Mouse (Mus musculus) gastrocnemius, postnatal 10 days (tissue): ENCODE measurements at regions not wholly inside any gene's neighbourhood (a gene's known extent, or its start where the extent isn't known, plus 50 kb on each side); places are given as distances from the start of the nearest gene placed in this dataset.
"Not testable (repeated sequence)": the region's sequence is repeated elsewhere in the genome, so short reads cannot be mapped to it uniquely, and the experiment has no call there.

Experiments used
- DNase-seq: peaks from one replicate; pipeline ENCODE4 v3.0.0; 2021; ENCODE audit warnings: mixed read lengths

DNA sequence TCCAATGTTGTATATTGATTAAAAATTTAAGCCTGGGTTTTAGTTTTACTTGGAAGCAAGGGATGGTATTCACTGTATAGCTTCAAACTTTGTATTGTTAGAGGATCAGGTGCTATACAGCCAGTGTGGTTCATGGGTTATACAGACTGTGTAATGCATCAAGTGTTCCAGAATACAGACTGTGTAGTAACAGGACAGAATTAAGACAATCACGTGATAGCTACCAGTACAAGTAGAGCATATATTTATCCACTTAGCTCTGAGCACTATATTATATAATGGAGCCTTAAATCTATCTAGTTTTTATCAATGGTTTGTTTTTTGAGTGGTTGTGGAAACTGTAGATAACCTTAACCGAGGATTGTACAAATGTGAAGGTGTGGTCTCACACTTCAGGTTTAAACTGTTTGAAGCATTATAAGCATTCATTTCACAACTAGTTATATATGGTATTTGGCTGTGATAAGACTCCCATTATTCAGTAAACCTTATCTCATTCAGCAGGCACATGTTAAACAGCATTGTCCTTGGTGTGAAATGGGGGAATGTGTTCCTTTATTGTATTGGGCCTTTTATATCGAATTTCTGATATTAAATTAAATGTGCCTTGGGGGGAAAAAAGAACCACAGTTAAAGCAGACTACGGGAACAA, 256.3 kb upstream of the Sdr16c6 start:
- DNase-seq = no peak

DNA sequence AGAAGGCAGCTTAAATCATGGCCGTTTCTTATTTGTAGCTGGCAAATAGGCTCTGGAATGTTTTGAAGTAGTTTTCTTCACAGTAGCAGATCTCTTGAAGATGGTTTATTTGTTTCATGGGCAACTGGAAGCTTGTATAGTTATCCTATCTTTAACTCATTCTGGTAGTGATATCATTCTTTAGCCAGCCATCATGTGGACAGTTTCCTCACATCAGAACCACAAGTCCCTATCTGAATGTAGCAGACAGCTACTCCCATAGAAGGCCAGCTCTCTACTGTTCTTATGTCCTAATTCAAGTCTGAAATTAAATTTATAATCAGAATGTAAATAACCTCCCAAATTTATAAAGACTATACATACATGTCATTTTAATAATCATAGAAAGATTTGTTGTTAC, 253.8 kb upstream of the Sdr16c6 start:
- no peak for DNase-seq

DNA sequence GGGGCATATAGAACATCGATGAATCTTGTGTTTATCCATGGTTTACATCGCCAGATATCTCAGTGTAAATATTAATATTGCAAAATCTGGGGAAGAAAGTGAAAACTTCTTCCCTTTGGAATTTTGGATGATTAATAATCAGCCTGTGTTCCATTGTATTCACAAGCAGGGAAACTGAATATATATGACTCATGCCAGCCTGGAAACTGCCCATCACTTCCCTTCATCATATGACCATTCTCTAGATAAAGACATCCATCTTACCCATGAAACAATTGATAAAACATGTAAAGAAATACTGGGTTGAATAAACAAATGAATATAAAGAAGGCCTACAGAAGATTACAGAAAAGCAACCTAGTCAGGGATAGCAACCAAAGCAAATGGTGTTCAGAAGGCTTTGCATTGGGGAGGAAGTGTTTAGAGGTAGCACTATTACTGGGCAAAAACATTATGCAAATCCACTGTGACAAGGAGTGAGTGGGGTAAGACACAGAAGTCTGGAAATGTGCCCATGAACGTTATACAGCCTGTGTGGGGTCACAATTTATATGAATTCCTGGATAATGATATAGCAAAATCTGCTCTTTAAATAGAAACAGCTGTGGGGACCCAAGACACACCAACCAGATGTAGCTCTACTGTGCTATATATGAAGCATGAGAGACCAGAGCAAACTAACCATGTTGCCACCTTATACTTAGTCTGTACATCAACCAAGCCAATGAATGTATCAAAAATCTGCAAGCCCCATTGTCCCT, 238.5 kb upstream of the Sdr16c6 start:
- no peak for DNase-seq

DNA sequence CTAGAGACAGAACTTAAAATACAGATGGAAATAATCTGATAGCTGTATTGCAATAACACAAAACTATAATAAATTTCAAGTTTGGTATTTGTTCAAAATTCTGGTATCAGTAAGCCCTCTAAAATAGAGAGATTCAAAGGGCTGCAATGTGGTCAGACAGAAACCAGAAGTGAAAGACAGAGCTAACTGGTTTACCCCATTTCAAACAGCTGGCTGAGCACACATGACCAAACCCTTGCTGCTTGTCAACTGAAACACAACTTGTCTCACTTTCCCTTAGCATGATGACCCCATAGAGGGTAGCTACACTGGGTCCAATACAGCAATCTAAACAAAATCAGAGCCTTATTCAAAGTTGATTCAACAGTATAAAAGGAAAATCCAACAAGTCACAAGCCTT, 234.2 kb upstream of the Sdr16c6 start:
- DNase-seq = no peak

DNA sequence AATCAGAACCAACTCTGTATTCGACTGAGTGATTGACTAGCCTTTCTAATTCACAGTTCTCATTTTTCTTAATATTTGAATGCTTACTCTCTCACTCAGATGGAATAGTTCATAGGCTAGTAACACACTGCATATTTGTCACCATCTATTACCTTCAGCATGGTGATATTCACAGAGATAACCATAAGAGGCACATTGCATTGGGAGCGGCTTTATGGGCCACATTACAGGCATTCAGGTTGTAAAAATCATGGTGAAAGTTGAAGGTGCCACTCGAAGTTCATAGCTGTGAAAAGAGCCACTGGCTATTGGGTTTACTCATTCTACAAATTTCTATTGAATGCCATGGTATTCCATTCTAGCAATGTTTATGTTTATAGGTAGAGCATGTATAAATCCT, 229.6 kb upstream of the Sdr16c6 start:
- no peak for DNase-seq

DNA sequence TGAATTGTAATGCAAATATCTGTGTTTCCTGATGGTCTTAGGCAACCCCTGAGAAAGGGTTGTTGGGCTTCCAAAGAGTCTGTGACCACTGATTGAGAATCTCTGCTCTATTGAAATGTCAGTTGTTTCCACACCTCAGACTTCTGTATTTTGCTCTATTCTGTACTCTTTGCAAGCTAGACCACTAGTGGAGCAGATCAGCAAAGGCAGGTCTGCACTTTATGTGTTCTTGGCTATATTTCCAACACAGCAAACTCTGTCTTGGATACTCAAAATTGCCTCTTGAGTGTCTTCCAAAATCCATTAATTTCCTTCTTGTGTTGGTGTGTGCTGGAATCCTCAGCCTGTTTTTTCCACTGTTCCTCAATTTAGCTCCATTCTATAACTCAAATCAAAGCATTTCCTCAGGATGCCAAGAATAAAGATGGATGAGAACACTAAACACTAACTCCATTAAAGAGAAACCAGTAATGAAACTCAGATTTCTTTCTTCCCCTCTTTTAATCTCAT, 228.5 kb upstream of the Sdr16c6 start:
- no peak for DNase-seq

DNA sequence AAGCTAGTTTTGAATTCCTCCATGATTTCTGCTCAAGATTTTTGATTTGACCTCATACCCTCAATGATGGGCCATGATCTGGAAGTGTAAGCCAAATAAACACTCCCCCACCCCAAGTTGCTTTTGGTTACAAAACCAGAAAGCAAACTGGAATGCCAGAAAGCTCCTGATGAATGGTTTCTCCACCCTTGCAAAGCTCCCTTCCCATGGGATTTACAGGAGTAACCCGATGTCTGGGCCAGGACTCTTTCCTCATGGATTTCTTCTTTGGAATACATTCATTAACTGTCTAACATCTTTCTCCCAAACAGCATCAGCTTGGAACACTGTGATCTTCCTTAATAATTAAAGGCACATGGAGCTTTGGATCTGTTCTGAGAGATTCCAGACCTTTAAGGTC, 227.3 kb upstream of the Sdr16c6 start:
- no peak for DNase-seq

DNA sequence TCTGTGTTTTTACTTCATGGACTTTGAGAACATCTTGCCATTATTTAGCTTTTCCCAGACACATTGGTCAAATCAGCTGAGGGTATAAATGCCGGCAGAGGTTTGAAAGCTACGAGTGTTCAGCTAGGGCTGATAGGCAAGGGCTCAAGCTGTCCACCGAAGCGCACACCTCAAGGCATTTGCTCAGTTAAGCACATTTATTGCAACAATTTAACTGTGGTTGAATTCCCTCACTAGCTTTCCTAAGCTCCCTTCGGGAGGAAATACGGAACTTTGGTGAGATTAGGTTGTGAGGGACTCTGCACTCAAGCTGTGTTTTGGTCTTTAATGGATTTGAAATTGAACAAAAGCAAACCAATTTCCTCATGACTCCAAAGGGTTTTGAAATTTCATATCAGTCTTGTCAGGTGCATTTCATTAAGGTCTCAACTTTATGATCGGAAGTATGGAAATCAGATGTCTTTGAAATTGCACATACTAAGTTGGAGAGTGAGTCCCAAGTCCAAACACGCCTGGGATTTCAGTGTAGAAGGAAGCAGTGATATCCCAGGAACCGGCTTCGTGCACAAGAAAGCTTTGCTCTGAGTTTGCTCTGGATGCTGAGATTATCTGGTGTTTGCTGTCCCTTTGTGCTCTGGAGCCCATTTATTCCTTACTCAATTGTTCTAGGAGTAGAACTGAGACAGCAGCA, 223.0 kb upstream of the Sdr16c6 start:
- DNase-seq = no peak

DNA sequence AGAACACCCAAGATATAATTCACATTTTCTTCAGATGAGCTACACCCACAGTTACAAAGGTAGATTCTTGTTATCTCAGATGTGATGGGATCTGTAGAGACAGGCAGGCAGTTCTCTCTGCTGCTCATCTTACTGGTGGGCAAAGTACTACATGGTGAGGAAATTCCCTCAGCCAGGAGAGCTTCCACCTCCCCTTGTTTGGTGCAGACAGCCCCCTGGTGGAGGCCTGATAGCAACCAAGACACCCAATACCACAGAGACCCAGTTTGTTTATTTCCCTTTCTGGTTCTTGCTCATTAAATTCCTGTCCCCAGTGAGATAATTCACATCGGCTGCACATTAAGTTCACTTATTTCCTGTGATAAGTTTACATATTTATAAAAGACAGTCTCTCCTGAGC, 222.3 kb upstream of the Sdr16c6 start:
- DNase-seq = no peak

DNA sequence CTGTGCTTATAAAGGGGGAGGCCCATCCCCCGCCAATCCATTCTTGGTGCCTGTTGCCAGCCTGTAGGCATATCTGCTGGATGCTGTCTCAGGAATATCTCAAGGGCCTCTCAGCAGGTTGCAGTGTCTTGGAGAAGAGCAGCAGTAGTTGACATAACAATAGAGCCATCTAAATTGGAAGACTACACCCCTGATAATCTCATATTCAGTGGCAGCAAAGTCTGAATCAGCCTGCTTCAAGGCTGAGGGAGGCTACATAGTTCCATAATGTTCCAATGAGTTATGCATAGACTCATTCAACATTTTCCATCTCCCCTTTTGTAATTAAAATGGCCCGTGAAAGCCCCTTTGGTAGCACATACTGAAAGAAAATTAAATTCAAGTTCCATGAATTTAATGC, 172.3 kb upstream of the Sdr16c6 start:
- DNase-seq = no peak

DNA sequence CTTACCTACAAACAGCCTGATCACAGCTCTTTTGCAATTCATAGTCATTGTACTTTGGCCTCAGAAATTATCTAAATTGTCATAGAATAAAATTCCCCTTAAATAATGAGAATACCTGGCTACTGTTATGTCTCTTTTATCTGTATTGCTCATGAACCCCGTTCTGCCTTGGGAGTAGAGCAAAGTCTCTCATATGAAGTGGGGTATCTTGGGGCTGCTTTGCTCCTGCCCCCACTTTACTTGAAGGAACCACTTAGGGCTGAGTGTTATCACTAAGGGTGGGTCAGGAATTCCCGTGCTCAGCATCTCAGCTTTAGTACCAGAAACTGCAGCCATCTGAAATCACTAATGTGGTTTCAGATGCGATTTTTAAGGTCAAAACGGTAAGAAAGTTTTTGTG, 170.3 kb upstream of the Sdr16c6 start:
- DNase-seq = no peak

DNA sequence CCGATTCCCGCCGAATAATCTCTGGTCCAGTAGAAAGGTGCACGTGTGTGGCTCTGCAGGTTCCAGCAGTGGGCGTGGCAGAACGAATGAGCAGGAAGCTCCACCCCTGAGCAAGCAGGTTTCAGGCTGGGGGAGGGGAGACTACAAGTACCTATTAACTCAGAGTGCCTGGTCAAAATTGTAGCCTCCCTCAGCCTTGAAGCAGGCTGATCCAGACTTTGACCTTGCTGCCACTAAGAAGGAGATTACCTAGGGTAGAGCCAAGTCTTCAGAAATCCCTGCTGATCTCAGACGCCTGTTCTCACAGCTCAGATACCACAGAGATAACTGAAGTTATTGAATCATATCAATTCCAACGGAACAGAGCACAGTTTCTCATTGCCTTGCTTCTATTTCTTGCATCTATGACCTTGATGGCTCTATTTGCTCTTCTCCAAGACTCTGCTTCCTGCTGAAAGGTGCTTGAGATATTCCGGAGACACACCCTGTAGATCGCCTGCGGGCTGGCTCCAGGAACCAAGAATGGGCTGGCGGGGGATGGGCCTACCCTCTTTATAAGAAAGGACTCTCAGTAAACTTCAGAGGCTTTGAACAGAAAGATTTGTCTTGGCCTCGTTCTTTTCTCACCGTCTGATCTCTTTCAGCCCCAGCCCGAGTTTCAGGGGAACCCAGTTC, 165.1 kb upstream of the Sdr16c6 start:
- not testable (repeated sequence) for DNase-seq

DNA sequence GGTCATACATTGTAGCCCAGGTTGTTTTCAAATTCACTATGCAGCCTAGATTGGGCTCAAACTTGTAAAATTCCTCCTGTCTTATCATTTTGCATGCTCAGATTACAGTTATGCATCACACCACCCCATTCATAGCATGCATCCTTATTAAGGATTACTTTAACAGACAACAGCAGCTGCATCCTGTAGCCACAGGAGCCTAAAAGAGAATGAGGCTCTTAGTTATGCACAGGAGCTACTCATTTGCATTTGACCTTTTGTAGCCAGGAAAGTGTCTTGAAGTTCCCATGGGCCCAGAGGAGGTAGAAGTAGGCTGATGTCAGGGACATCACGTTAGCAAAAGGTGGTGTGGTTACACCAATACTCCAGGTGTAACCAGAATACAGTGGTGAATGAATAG, 148.9 kb upstream of the Sdr16c6 start:
- DNase-seq = no peak

DNA sequence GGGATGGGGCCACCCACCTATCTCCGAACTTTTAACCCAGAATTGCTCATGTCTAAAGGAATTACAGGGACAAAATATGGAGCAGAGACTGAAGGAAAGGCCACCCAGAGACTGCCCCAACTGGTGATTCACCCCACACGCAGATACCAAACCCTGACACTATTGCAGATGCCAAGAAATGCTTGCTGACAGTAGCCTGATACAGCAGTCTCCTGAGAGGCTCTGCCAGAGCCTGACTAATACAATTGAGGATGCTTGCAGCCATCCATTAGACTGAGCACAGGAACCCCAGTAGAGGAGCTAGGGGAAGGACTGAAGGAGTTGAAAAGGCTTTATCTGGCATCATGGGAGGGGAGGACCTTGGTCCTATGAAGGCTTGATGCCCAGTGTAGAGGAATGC, 142.4 kb upstream of the Sdr16c6 start:
- DNase-seq = no peak

DNA sequence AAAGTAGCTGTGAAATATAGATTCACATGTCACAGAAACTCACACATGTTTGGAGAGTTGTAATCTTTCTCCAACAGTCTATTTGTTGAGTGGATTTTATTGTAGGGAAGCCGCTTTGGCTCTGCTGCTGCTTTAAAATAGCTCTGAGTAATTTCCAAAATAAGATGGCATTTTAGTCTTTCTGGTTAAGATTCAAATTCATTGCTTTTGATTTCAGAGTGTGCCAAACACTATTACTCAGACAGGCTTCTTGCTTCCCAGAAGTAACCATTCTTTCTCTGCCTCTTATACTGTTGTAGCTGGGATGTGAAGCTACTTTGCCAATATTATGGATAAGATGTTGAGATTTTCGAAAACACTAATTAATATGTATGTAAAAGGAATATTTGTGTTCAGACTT, 134.6 kb upstream of the Sdr16c6 start:
- no peak for DNase-seq

DNA sequence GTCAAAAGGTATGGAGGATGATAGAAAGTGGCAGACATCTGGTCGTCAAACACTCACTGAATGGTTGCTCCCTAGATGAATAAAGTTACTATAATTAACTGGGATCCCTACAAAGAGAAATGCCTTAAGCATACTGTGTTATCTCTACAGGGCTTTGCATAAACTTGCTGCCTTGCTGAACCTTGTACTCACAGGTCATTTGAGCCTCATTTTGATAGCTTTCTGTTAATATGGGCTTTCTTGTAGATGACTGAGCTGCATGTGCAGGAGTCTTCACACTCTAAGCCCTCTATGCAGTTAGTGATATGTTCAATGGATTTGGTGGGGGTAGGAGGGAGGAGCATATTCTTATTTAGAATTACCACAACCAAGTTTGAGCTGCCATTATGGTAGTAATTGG, 127.8 kb upstream of the Sdr16c6 start:
- no peak for DNase-seq

DNA sequence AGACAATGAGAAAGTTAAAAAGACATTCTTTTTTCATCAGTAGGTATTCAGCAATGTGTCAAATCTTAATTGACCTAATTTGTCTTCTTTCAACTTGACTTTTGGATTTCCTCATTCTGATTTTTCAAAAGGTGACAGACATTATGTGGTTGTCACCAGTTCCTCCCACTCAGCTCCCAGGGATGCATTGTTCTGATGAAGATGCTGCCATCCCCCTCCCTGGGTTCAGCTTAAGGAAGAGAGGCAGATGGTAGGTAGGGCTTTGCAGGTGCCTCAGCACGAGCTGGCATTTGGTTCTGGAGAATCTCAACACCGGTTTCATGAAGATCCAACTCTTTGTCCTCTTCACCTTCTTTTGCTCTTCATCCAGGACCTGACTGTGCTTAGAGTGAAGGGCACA, 122.0 kb upstream of the Sdr16c6 start:
- no peak for DNase-seq

DNA sequence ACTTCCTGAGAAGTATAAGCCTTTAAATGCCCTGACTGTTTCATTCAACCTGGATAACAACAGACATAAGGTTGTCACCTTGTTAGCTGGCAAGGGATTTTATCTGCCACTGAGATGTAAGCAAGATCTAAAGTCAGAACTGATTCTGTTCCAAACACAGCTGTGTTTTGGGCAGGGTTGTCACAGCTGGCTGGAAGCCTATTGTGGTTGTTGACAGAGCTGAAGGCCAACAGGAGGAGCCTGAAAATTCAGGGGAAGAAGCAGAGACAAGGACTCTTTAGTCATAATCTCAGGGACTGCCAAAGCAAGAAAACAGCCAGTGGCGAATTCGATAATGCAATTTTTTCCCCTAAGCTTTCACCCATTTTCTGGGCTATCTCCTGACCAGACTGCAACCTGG, 118.5 kb upstream of the Sdr16c6 start:
- peak; percentile 11 for DNase-seq

DNA sequence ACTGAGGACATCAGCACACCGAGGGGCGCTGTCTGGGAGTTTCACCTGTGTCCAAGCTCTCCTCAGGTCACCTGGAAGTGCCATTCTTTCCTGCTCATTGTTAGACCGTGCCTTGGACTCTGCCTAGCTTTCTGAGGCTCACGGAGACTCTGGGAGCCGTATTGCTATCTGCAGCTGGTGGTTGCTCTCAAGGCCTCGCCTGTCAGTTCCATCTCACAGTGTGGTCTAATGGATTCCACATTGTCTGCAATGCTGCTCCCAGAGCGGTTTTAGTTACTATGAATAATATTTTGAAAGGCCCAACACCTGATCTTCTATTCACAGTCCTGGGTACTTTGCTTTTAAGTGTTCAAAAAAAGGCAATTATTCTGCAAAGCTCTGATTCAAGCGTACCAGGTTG, 117.9 kb upstream of the Sdr16c6 start:
- DNase-seq = no peak
